Mouse (Mus musculus) liver, adult 2 months (tissue): ENCODE data around the gene Nav2. TPM values are rescaled to one million over a fixed set of nuclear protein-coding genes. Genes with fewer than 3 reads are reported as not detected.

Source experiments
- DNase-seq: peaks from one replicate; pipeline ENCODE4 v3.0.0-alpha.2; 2011; ENCODE audit warnings: low read depth, low spot score; ENCODE audit errors: extremely low read depth
- H3K27ac ChIP-seq: fragments of 200-500 bp; replicated peaks from 2 replicates; pipeline ENCODE4 v1.5.1; 2012; ENCODE audit warnings: low read depth, mild to moderate bottlenecking, control low read depth, inconsistent platforms, low read length; ENCODE audit not compliant: insufficient read depth
- H3K27me3 ChIP-seq: fragments of 200-500 bp; 2 replicates; pipeline ENCODE4 v1.6.1; 2012; ENCODE audit warnings: mild to moderate bottlenecking, moderate library complexity, low read length, inconsistent platforms; ENCODE audit not compliant: control insufficient read depth, insufficient read depth
- H3K36me3 ChIP-seq: fragments of 200-500 bp; 2 replicates; pipeline ENCODE4 v1.6.1; 2012; ENCODE audit warnings: low read length, inconsistent platforms; ENCODE audit not compliant: control insufficient read depth, insufficient read depth
- H3K4me1 ChIP-seq: fragments of 200-500 bp; 2 replicates; pipeline ENCODE4 v1.6.1; 2011; ENCODE audit warnings: low read length; ENCODE audit not compliant: control insufficient read depth, insufficient read depth
- H3K4me3 ChIP-seq: fragments of 200-500 bp; 2 replicates; pipeline ENCODE4 v1.5.1; 2011; ENCODE audit warnings: low read depth, mild to moderate bottlenecking, control low read depth, low read length, moderate library complexity; ENCODE audit not compliant: insufficient read depth
- H3K79me2 ChIP-seq: fragments of 200-500 bp; 2 replicates; pipeline ENCODE4 v1.6.1; 2012; ENCODE audit warnings: inconsistent platforms, mild to moderate bottlenecking, low read length, moderate library complexity; ENCODE audit not compliant: control insufficient read depth, insufficient read depth
- H3K9ac ChIP-seq: fragments of 200-500 bp; 2 replicates; pipeline ENCODE4 v1.6.1; 2012; ENCODE audit warnings: low read depth, mild to moderate bottlenecking, control low read depth, inconsistent platforms, low read length
- CTCF ChIP-seq: fragments of 200-500 bp; IDR thresholded peaks from 2 replicates; pipeline ENCODE4 v1.5.1; 2011; ENCODE audit warnings: low read depth, low read length, control low read depth
- POLR2A ChIP-seq: fragments of 200-500 bp; IDR thresholded peaks from 2 replicates; pipeline ENCODE4 v1.6.1; 2011; ENCODE audit warnings: low read length, control low read depth; ENCODE audit not compliant: insufficient read depth; ENCODE audit errors: extremely low read depth
- WGBS: fragments of 180-500 bp; shearing (Covaris S2); methylation state at CpG from one replicate; pipeline ENCODE4 v1.1.7; 2018; 5-methylcytosine and 5-hydroxymethylcytosine counted together
- polyA plus RNA-seq: library from polyadenylated mRNA; depleted of rRNA; stranded (reverse); fragments of >200 nt; gene quantifications from 2 replicates; pipeline ENCODE4 v1.2.3, GENCODE M21; 2012
- total RNA-seq: library from RNA; depleted of rRNA; stranded (reverse); fragments of >200 nt; gene quantifications from 2 replicates; pipeline ENCODE4 v1.2.3, GENCODE M21; 2014

Nav2 gene
- total and polyA plus RNA-seq, 2 experiments: 11.1 to 17.6 TPM

DNA sequence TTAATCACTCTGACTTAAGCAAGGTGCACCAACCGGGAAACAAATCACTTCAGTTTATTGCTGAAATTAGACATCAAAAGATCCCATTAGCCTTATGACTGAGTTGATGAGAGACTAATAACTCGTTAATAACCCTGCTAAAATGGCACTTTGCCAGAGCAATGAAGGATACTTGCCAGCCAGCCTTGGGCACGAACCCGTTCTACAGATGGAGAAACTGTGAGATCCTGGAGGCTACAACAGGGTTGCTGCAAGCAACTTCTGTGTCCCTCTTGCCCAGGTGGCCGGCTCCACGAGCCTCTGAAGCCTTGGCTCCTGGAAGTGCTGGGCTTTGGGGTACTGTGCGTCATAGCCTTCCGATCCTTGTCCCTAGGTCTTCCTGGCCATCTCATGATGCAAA is 681.1 kb downstream of the Nav2 start:
- Histone ChIP-seq H3K4me3 (no peak overlapping the region), H3K4me1 (no peaks in the 10 kb centered on the region), H3K27ac (no peak overlapping the region), H3K9ac (no peak overlapping the region), H3K79me2 (no peaks in the 10 kb centered on the region), H3K27me3 (no peaks in the 10 kb centered on the region), H3K36me3 (peaks cover 34% of the 10 kb centered on the region)
- TF ChIP-seq POLR2A (no peak), CTCF (no peak)
- 87% methylated on average over 8 of the region's 8 CpGs for WGBS
- no peak for DNase-seq

GRCm38 (mm10) chr7:49597776-49598175 is 689.3 kb downstream of the Nav2 start:
- no peak for TF ChIP-seq POLR2A
- no peak for TF ChIP-seq CTCF
- WGBS: 88% methylated on average over 3 of the region's 3 CpGs
- H3K4me1 ChIP-seq: no peaks in the 10 kb centered on the region
- no peak overlapping the region for H3K27ac ChIP-seq
- peaks cover 33% of the 10 kb centered on the region for H3K36me3 ChIP-seq
- DNase-seq: no peak
- H3K27me3 ChIP-seq: no peaks in the 10 kb centered on the region
- H3K79me2 ChIP-seq: no peaks in the 10 kb centered on the region
- no peak overlapping the region for H3K4me3 ChIP-seq
- no peak overlapping the region for H3K9ac ChIP-seq

DNA sequence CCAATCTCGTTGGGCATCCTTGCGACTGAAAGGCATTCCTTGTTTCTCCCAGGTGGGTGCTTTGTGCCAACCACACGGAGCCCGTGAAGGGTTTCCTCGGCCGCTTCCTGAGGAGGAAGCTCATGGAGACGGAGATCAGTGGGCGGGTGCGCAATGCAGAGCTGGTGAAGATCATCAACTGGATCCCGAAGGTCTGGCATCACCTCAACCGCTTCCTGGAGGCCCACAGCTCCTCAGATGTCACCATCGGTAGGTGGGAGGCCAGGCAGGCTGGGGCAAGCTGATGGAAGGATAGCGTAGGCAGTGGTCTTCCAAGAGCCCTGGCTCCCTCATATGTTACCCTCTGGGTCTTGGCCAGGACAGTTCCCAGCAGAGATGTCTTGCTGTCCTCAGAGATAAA is 689.7 kb downstream of the Nav2 start:
- peaks cover 35% of the 10 kb centered on the region for H3K36me3 ChIP-seq
- DNase-seq: no peak
- no peak overlapping the region for H3K4me3 ChIP-seq
- no peaks in the 10 kb centered on the region for H3K79me2 ChIP-seq
- no peak overlapping the region for H3K27ac ChIP-seq
- no peaks in the 10 kb centered on the region for H3K27me3 ChIP-seq
- 95% methylated on average over 13 of the region's 13 CpGs for WGBS
- no peaks in the 10 kb centered on the region for H3K4me1 ChIP-seq
- H3K9ac ChIP-seq: no peak overlapping the region
- TF ChIP-seq CTCF (no peak), POLR2A (no peak)

DNA sequence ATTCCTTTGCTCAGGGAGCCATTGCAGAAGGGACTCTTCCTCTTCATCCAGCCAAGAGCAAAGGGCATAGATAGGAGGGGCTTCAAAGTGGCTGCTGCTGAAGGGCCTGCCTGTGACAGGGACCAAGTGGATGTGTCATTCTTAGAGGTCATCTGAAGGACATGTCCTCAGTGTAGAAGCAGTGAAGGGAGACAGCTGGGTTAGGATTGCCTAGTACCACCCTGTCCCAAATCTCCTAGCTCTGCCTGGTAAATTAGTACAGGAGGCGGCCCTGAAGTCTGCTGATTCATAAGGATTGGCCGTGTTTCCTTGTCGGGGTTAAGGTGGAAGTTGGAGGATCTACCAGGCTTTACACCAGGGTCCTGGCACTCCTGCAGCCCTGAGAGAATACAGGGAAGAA is 691.4 kb downstream of the Nav2 start:
- 93% methylated on average over 3 of the region's 3 CpGs for WGBS
- H3K36me3 ChIP-seq: peaks cover 27% of the 10 kb centered on the region
- no peak overlapping the region for H3K27ac ChIP-seq

GRCm38 (mm10) chr7:49601191-49601975 is 692.9 kb downstream of the Nav2 start:
- Histone ChIP-seq H3K4me3 (no peak overlapping the region), H3K4me1 (no peaks in the 10 kb centered on the region), H3K27ac (no peak overlapping the region), H3K27me3 (no peaks in the 10 kb centered on the region), H3K36me3 (peaks cover 22% of the 10 kb centered on the region; the same call in 1 of the 2 replicates), H3K9ac (no peak overlapping the region), H3K79me2 (no peaks in the 10 kb centered on the region)
- 65% methylated on average over 13 of the region's 13 CpGs for WGBS
- TF ChIP-seq CTCF (peak; percentile 85), POLR2A (no peak)
- peak; percentile 33 for DNase-seq

More for the DNA sequence above, 691.4 kb downstream of the Nav2 start:
- no peak overlapping the region for H3K4me3 ChIP-seq
- H3K9ac ChIP-seq: no peak overlapping the region
- no peak for TF ChIP-seq POLR2A
- no peak for TF ChIP-seq CTCF
- no peak for DNase-seq
- no peaks in the 10 kb centered on the region for H3K79me2 ChIP-seq
- no peaks in the 10 kb centered on the region for H3K27me3 ChIP-seq
- no peaks in the 10 kb centered on the region for H3K4me1 ChIP-seq

DNA sequence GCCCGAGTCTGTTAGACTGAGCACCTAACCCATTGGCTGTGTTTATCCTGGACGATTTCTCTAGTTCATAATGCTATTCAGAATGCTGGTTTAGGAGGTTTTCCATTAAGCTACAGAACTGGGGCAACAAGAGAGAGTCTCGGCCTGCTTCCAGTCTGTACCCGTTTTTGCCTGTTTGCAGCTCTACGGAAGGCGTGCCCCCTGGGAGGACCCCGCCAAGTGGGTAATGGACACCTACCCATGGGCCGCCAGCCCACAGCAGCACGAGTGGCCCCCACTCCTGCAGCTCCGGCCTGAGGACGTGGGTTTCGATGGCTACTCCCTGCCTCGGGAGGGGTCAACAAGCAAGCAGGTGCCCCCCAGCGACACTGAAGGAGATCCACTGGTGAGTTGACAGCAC is 695.7 kb downstream of the Nav2 start:
- WGBS: 96% methylated on average over 14 of the region's 14 CpGs

More for the DNA sequence above, 695.7 kb downstream of the Nav2 start:
- Histone ChIP-seq H3K27ac (no peak overlapping the region), H3K4me3 (no peak overlapping the region), H3K27me3 (no peaks in the 10 kb centered on the region), H3K79me2 (no peaks in the 10 kb centered on the region), H3K9ac (no peak overlapping the region), H3K36me3 (peaks cover 13% of the 10 kb centered on the region; the same call in 1 of the 2 replicates), H3K4me1 (no peaks in the 10 kb centered on the region)
- no peak for DNase-seq
- TF ChIP-seq POLR2A (no peak), CTCF (no peak)
